Mouse (Mus musculus): Measurements from ENCODE around the gene Map3k1. TPM values are rescaled to one million over a fixed set of nuclear protein-coding genes. Genes with fewer than 3 reads are reported as not detected.
A peak's percentile ranks its signal among the peaks of the same experiment; 100 is the strongest.

The Map3k1 gene
- polyA plus RNA-seq, 1 experiment from 2014 or later: 42.7 TPM

GRCm38 (mm10) chr13:111815017-111815416, 6.2 kb upstream of the Map3k1 start:
- no peak for DNase-seq (ENCODE audit: low spot score)

GRCm38 (mm10) chr13:111812647-111813046, 3.9 kb upstream of the Map3k1 start:
- DNase-seq (ENCODE audit: low spot score): no peak

- DNase-seq (ENCODE audit: low spot score): no peak
These were observed 2.3 kb upstream of the Map3k1 start for GRCm38 (mm10) chr13:111810998-111811628.

- peak; percentile 65 for DNase-seq (ENCODE audit: low spot score)
These were observed 854 bp upstream of the Map3k1 start for GRCm38 (mm10) chr13:111809466-111810228.

GRCm38 (mm10) chr13:111808387-111808636, 481 bp downstream of the Map3k1 start:
- DNase-seq (ENCODE audit: low spot score): no peak

- peak; percentile 81 for DNase-seq (ENCODE audit: low spot score)
These were observed 1.0 kb downstream of the Map3k1 start for GRCm38 (mm10) chr13:111807596-111808386.

GRCm38 (mm10) chr13:111807105-111807595, 1.6 kb downstream of the Map3k1 start:
- DNase-seq (ENCODE audit: low spot score): peak; percentile 71

GRCm38 (mm10) chr13:111805738-111806722, 2.8 kb downstream of the Map3k1 start:
- no peak for DNase-seq (ENCODE audit: low spot score)

GRCm38 (mm10) chr13:111804951-111805673, 3.7 kb downstream of the Map3k1 start:
- DNase-seq (ENCODE audit: low spot score): no peak

- DNase-seq (ENCODE audit: low spot score): no peak
These were observed 4.6 kb downstream of the Map3k1 start for GRCm38 (mm10) chr13:111804189-111804588.

- no peak for DNase-seq (ENCODE audit: low spot score)
These were observed 5.3 kb downstream of the Map3k1 start for GRCm38 (mm10) chr13:111803506-111803905.

- no peak for DNase-seq (ENCODE audit: low spot score)
These were observed 5.9 kb downstream of the Map3k1 start for GRCm38 (mm10) chr13:111802900-111803299.

GRCm38 (mm10) chr13:111802271-111802665, 6.5 kb downstream of the Map3k1 start:
- DNase-seq (ENCODE audit: low spot score): no peak

- no peak for DNase-seq (ENCODE audit: low spot score)
These were observed 7.0 kb downstream of the Map3k1 start for GRCm38 (mm10) chr13:111801662-111802270.

- no peak for DNase-seq (ENCODE audit: low spot score)
These were observed 7.9 kb downstream of the Map3k1 start for GRCm38 (mm10) chr13:111800866-111801265.

GRCm38 (mm10) chr13:111798044-111798443, 10.7 kb downstream of the Map3k1 start:
- DNase-seq (ENCODE audit: low spot score): no peak

GRCm38 (mm10) chr13:111797021-111797420, 11.8 kb downstream of the Map3k1 start:
- peak; percentile 86 for DNase-seq (ENCODE audit: low spot score)

GRCm38 (mm10) chr13:111796191-111796920, 12.4 kb downstream of the Map3k1 start:
- peak; percentile 73 for DNase-seq (ENCODE audit: low spot score)

GRCm38 (mm10) chr13:111792975-111793287, 15.9 kb downstream of the Map3k1 start:
- no peak for DNase-seq (ENCODE audit: low spot score)

Measured in thymus, postnatal 0 days (tissue).